Mouse (Mus musculus): ENCODE results near the gene Stom.

- no peak for TF ChIP-seq MAX (IDR thresholded peaks at IDR 0.05)
- TF ChIP-seq MYOD1 (IDR thresholded peaks at IDR 0.05; ENCODE audit: control insufficient read depth, insufficient read length, low read depth): no peak
Observed at GRCm38 (mm10) chr2:35267876-35268566, 68.8 kb downstream of the Stom start.
